Mouse (Mus musculus) embryonic facial prominence, embryonic 13.5 days (tissue): ENCODE measurements around the gene Bcar1. TPM values are rescaled to one million over a fixed set of nuclear protein-coding genes. Genes with fewer than 3 reads are reported as not detected.

Source experiments
- ATAC-seq: fragments of 200-750 bp; cut with Nextera tagmentation; 2 replicates; pipeline ENCODE4 v1.8.0; 2017; ENCODE audit warnings: low read depth; ENCODE audit not compliant: insufficient number of reproducible peaks, insufficient read depth, low FRiP score, low TSS enrichment
- H3K27ac ChIP-seq: fragments of 300-500 bp; sonication (generic); 2 replicates; pipeline ENCODE4 v1.5.1; 2015; ENCODE audit warnings: moderate library complexity, mild to moderate bottlenecking, inconsistent platforms
- H3K27me3 ChIP-seq: fragments of 300-500 bp; sonication (generic); 2 replicates; pipeline ENCODE4 v1.6.1; 2015; ENCODE audit warnings: mild to moderate bottlenecking, inconsistent platforms
- H3K36me3 ChIP-seq: fragments of 300-500 bp; sonication (generic); 2 replicates; pipeline ENCODE4 v1.6.1; 2015; ENCODE audit warnings: mild to moderate bottlenecking, inconsistent platforms
- H3K4me1 ChIP-seq: fragments of 300-500 bp; sonication (generic); 2 replicates; pipeline ENCODE4 v1.6.1; 2015; ENCODE audit warnings: inconsistent platforms
- H3K4me2 ChIP-seq: fragments of 300-500 bp; sonication (generic); 2 replicates; pipeline ENCODE4 v1.6.1; 2015; ENCODE audit warnings: moderate library complexity, mild to moderate bottlenecking, inconsistent platforms
- H3K4me3 ChIP-seq: fragments of 300-500 bp; sonication (generic); 2 replicates; pipeline ENCODE4 v1.5.1; 2015; ENCODE audit warnings: mild to moderate bottlenecking, inconsistent platforms
- H3K9ac ChIP-seq: fragments of 300-500 bp; sonication (generic); 2 replicates; pipeline ENCODE4 v1.6.1; 2015; ENCODE audit warnings: mild to moderate bottlenecking, inconsistent platforms
- H3K9me3 ChIP-seq: fragments of 300-500 bp; sonication (generic); 2 replicates; pipeline ENCODE4 v1.6.1; 2016; ENCODE audit warnings: inconsistent platforms
- WGBS: fragments of 180-500 bp; shearing (Covaris S2); methylation state at CpG from one replicate; pipeline ENCODE4 v1.1.7; 2015; ENCODE audit warnings: mixed read lengths; 5-methylcytosine and 5-hydroxymethylcytosine counted together
- polyA plus RNA-seq: library from polyadenylated mRNA; unstranded; fragments of >200 nt; fragmentation: Nextera tagmentation; extraction: Ambion mirVana; gene quantifications from 2 replicates; pipeline ENCODE4 v1.2.1, GENCODE M21; 2015

Bcar1 gene
- polyA plus RNA-seq, 1 experiment from 2014 or later, result 37.3 TPM

- peak overlapping the region; percentile 39; the same call in 1 of the 2 replicates for H3K27ac ChIP-seq
These were observed 7.3 kb downstream of the Bcar1 start for GRCm38 (mm10) chr8:111736321-111736720.

GRCm38 (mm10) chr8:111735791-111736190, 7.8 kb downstream of the Bcar1 start:
- 71% methylated on average over 4 of the region's 4 CpGs for WGBS
- H3K4me3 ChIP-seq, result no peak overlapping the region
- H3K9ac ChIP-seq, result peak overlapping the region; percentile 23; the same call in 1 of the 2 replicates
- H3K27me3 ChIP-seq, result no peaks in the 10 kb centered on the region
- H3K27ac ChIP-seq, result no peak overlapping the region
- 0 out of 2 replicates have a peak, but pooled peaks cover 3% of the 10 kb centered on the region for H3K36me3 ChIP-seq
- no peak overlapping the region for H3K4me2 ChIP-seq
- ATAC-seq, result no peak
- H3K4me1 ChIP-seq, result peaks cover 86% of the 10 kb centered on the region
- H3K9me3 ChIP-seq, result no peaks in the 10 kb centered on the region

More at GRCm38 (mm10) chr8:111736321-111736720, 7.3 kb downstream of the Bcar1 start:
- no peak overlapping the region for H3K4me2 ChIP-seq
- H3K4me3 ChIP-seq, result no peak overlapping the region
- no peaks in the 10 kb centered on the region for H3K9me3 ChIP-seq
- H3K36me3 ChIP-seq, result 0 out of 2 replicates have a peak, but pooled peaks cover 3% of the 10 kb centered on the region
- no peak for ATAC-seq
- H3K9ac ChIP-seq, result no peak overlapping the region
- H3K4me1 ChIP-seq, result peaks cover 86% of the 10 kb centered on the region
- no peaks in the 10 kb centered on the region for H3K27me3 ChIP-seq
- 54% methylated on average over 7 of the region's 7 CpGs for WGBS

- Histone ChIP-seq H3K4me3 (no peak overlapping the region), H3K27ac (peak overlapping the region; percentile 80; the same call in 1 of the 2 replicates), H3K27me3 (no peaks in the 10 kb centered on the region), H3K9me3 (no peaks in the 10 kb centered on the region), H3K36me3 (0 out of 2 replicates have a peak, but pooled peaks cover 3% of the 10 kb centered on the region), H3K4me1 (peaks cover 86% of the 10 kb centered on the region), H3K4me2 (0 out of 2 replicates have a peak overlapping the region, but pooled peaks have one; percentile 5), H3K9ac (peak overlapping the region; percentile 23; the same call in 1 of the 2 replicates)
- no peak for ATAC-seq
- 50% methylated on average over 8 of the region's 8 CpGs for WGBS
These were observed 8.3 kb downstream of the Bcar1 start for GRCm38 (mm10) chr8:111735335-111735761.

- WGBS, result 46% methylated on average over 6 of the region's 6 CpGs
- Histone ChIP-seq H3K27me3 (no peaks in the 10 kb centered on the region), H3K9ac (peak overlapping the region; percentile 85; the same call in 1 of the 2 replicates), H3K4me1 (peaks cover 85% of the 10 kb centered on the region), H3K27ac (peak overlapping the region; percentile 80), H3K4me3 (no peak overlapping the region), H3K9me3 (no peaks in the 10 kb centered on the region), H3K4me2 (peak overlapping the region; percentile 74), H3K36me3 (0 out of 2 replicates have a peak, but pooled peaks cover 3% of the 10 kb centered on the region)
- no peak for ATAC-seq
These were observed 9.2 kb downstream of the Bcar1 start for GRCm38 (mm10) chr8:111734244-111734960.

- H3K36me3 ChIP-seq, result 0 out of 2 replicates have a peak, but pooled peaks cover 3% of the 10 kb centered on the region
These were observed 9.9 kb downstream of the Bcar1 start for GRCm38 (mm10) chr8:111733581-111734243.

GRCm38 (mm10) chr8:111732406-111733085, 11.1 kb downstream of the Bcar1 start:
- H3K9ac ChIP-seq, result peak overlapping the region; percentile 85
- H3K27ac ChIP-seq, result peak overlapping the region; percentile 80
- H3K27me3 ChIP-seq, result no peaks in the 10 kb centered on the region
- no peak for ATAC-seq
- peak overlapping the region; percentile 74 for H3K4me2 ChIP-seq
- H3K9me3 ChIP-seq, result no peaks in the 10 kb centered on the region
- 18% methylated on average over 10 of the region's 10 CpGs for WGBS
- H3K4me3 ChIP-seq, result peak overlapping the region; percentile 74
- H3K4me1 ChIP-seq, result peaks cover 84% of the 10 kb centered on the region
- 0 out of 2 replicates have a peak, but pooled peaks cover 3% of the 10 kb centered on the region for H3K36me3 ChIP-seq

More at GRCm38 (mm10) chr8:111733581-111734243, 9.9 kb downstream of the Bcar1 start:
- Histone ChIP-seq H3K4me1 (peaks cover 80% of the 10 kb centered on the region), H3K27me3 (no peaks in the 10 kb centered on the region), H3K4me2 (peak overlapping the region; percentile 74), H3K4me3 (no peak overlapping the region), H3K9ac (peak overlapping the region; percentile 85), H3K9me3 (no peaks in the 10 kb centered on the region), H3K27ac (peak overlapping the region; percentile 80)
- 4% methylated on average over 5 of the region's 5 CpGs for WGBS
- ATAC-seq, result no peak

- Histone ChIP-seq H3K4me1 (peaks cover 83% of the 10 kb centered on the region), H3K9me3 (no peaks in the 10 kb centered on the region), H3K27ac (peak overlapping the region; percentile 80), H3K4me3 (peak overlapping the region; percentile 74), H3K36me3 (0 out of 2 replicates have a peak, but pooled peaks cover under 1% of the 10 kb centered on the region), H3K27me3 (no peaks in the 10 kb centered on the region), H3K9ac (peak overlapping the region; percentile 85), H3K4me2 (peak overlapping the region; percentile 74)
- WGBS, result under 1% methylated on average over 38 of the region's 41 CpGs
- peak; percentile 87 for ATAC-seq
These were observed 11.6 kb downstream of the Bcar1 start for GRCm38 (mm10) chr8:111732004-111732403.

- no peaks in the 10 kb centered on the region for H3K36me3 ChIP-seq
- peak overlapping the region; percentile 74 for H3K4me2 ChIP-seq
- H3K4me1 ChIP-seq, result peaks cover 83% of the 10 kb centered on the region
- peak overlapping the region; percentile 74 for H3K4me3 ChIP-seq
- under 1% methylated on average over 39 of the region's 39 CpGs for whole genome bisulfite sequencing
- H3K27me3 ChIP-seq, result no peaks in the 10 kb centered on the region
- no peaks in the 10 kb centered on the region for H3K9me3 ChIP-seq
- peak overlapping the region; percentile 80 for H3K27ac ChIP-seq
- 0 out of 2 replicates have a peak, but pooled peaks have one; percentile 6 for ATAC-seq
- peak overlapping the region; percentile 85 for H3K9ac ChIP-seq
These were observed 12.2 kb downstream of the Bcar1 start for GRCm38 (mm10) chr8:111731231-111731977.

GRCm38 (mm10) chr8:111729233-111730170, 14.1 kb downstream of the Bcar1 start:
- 70% methylated on average over 7 of the region's 7 CpGs for WGBS
- no peak overlapping the region for H3K4me3 ChIP-seq
- H3K9me3 ChIP-seq, result no peaks in the 10 kb centered on the region
- H3K36me3 ChIP-seq, result no peaks in the 10 kb centered on the region
- peak overlapping the region; percentile 74; the same call in 1 of the 2 replicates for H3K4me2 ChIP-seq
- H3K27ac ChIP-seq, result no peak overlapping the region
- H3K27me3 ChIP-seq, result no peaks in the 10 kb centered on the region
- H3K9ac ChIP-seq, result peak overlapping the region; percentile 85; the same call in 1 of the 2 replicates
- no peak for ATAC-seq
- peaks cover 78% of the 10 kb centered on the region for H3K4me1 ChIP-seq

- no peak overlapping the region for H3K27ac ChIP-seq
- H3K36me3 ChIP-seq, result no peaks in the 10 kb centered on the region
- H3K4me3 ChIP-seq, result no peak overlapping the region
- H3K9ac ChIP-seq, result peak overlapping the region; percentile 32; the same call in 1 of the 2 replicates
- H3K27me3 ChIP-seq, result no peaks in the 10 kb centered on the region
- H3K4me1 ChIP-seq, result peaks cover 68% of the 10 kb centered on the region
- no peaks in the 10 kb centered on the region for H3K9me3 ChIP-seq
- no peak for ATAC-seq
- H3K4me2 ChIP-seq, result no peak overlapping the region
- WGBS, result 71% methylated on average over 5 of the region's 5 CpGs
These were observed 15.1 kb downstream of the Bcar1 start for GRCm38 (mm10) chr8:111728481-111728880.
